Mouse (Mus musculus) testis, adult 2 months (tissue): ENCODE measurements around the gene Gsdma.

Experiments
- CTCF ChIP-seq: fragments of 200-500 bp; IDR thresholded peaks from 2 replicates; pipeline ENCODE4 v1.5.1; 2012; ENCODE audit warnings: low read depth, mild to moderate bottlenecking, inconsistent platforms, low read length, moderate library complexity; ENCODE audit not compliant: control insufficient read depth, insufficient read depth, insufficient replicate concordance
- POLR2A ChIP-seq: fragments of 200-500 bp; IDR thresholded peaks from 2 replicates; pipeline ENCODE4 v1.6.1; 2012; ENCODE audit warnings: low read depth, mild to moderate bottlenecking, inconsistent platforms, low read length, moderate library complexity; ENCODE audit not compliant: control insufficient read depth

- TF ChIP-seq CTCF (no peak), POLR2A (no peak)
These were observed 45.0 kb downstream of the Gsdma start for GRCm38 (mm10) chr11:98709001-98709741.
